8 mouse cellular contexts compared by ENCODE assay signal in the genomic region with DNA sequence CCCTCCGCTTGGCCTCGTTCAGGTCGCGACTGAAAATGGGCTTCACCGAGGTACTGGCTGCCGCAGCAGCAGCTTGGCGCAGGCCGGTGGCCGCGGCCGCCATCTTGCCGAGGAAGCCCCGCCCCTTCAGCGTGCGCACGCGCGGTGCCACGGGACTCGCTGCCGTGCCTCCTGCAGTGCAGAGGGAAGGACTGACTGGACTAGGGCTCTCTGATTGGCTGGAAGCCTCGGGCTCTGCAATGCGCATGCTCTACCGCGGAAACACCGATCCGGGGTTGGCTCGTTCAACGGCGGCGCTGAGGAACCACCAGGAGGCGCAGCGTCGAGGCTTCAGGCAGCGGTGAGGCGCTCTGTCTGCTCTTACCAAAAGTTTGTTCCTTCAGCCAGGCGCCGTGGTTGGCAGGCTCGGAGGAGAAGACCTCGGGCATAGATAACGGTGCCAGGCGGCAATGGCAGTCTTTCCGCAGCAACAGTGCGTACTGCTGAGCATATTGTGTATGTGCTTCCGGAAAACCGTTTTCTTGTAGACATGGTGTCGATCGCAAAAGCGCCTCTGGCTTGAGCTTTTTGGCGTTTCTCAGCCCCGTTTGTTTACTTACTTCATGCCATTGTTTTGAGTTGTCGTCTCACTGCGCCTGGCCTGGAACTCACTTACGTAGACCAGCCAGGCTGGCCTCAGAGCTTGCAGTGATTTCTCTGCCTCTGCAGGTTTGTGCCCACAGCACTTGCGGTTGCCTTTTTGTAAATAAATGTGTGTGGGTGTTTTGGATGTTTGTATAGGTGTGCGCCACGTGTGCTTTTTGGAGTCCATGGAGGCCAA. TPM values are rescaled to one million over a fixed set of nuclear protein-coding genes. Genes with fewer than 3 reads are reported as not detected.
DNase-seq lines count a peak whose midpoint lies in the region; ATAC-seq lines count a peak whose summit lies in the region.

A gene (minus strand): TSS at position 197 of the 820 bp plus-strand sequence.

- peak; percentile 92 for DNase-seq in MEL-GATA-1-ER (ENCODE audit: extremely low read depth, low read depth)
- peak; percentile 97 for DNase-seq in cerebellum, adult 8-10 months
- peak; percentile 98 for DNase-seq in forelimb bud, embryonic 11.5 days (ENCODE audit: low read depth, low spot score)
- DNase-seq in layer of hippocampus, adult 9-10 months (ENCODE audit: low spot score): peak; percentile 86
- DNase-seq in ovary, postnatal 10 days (ENCODE audit: low spot score): peak; percentile 78
- DNase-seq in thymus, postnatal 10 days (ENCODE audit: low spot score in 2 of 2): peak; percentile 96 to 99

- H3K4me3 ChIP-seq in lung, embryonic 16.5 days (ENCODE audit: low read length): peak within 1 kb of the TSS; percentile 90

- H3K4me1 ChIP-seq in lung, embryonic 16.5 days (replicated peaks; ENCODE audit: control insufficient read depth, insufficient read depth, low read length): peaks cover 10% of the 10 kb centered on the region

- peak within 1 kb of the TSS; percentile 97 for H3K9ac ChIP-seq in lung, embryonic 16.5 days (ENCODE audit: low read length)

- H3K4me2 ChIP-seq in lung, embryonic 16.5 days (ENCODE audit: low read depth, low read length): peak within 1 kb of the TSS; percentile 81

- H3K27me3 ChIP-seq in lung, embryonic 16.5 days (ENCODE audit: control insufficient read depth, insufficient read depth, low read depth, low read length): no peaks in the 10 kb centered on the region

- ATAC-seq in hematopoietic stem cell, adult 5-6 weeks (replicated peaks in 1 of 2; ENCODE audit: insufficient read depth in 1 of 2, low FRiP score in 2 of 2, low TSS enrichment in 1 of 2, low read depth in 1 of 2, poor library complexity in 2 of 2, severe bottlenecking in 2 of 2): peak; percentile 98 to 99
- peak; percentile 100 for ATAC-seq in lung, embryonic 16.5 days (ENCODE audit: low read depth)

- H3K9me3 ChIP-seq in lung, embryonic 16.5 days (ENCODE audit: control insufficient read depth, low read length): no peaks in the 10 kb centered on the region

- peaks cover 16% of the 10 kb centered on the region for H3K36me3 ChIP-seq in lung, embryonic 16.5 days (ENCODE audit: control insufficient read depth, insufficient read depth, low read length)

- peak within 1 kb of the TSS; percentile 95 for H3K27ac ChIP-seq in lung, embryonic 16.5 days (ENCODE audit: low read length)

- under 1% methylated on average over 57 of the region's 57 CpGs for WGBS in lung, embryonic 16.5 days

RNA-seq across cellular contexts. Expression of the gene that starts here (rescaled TPM):
- 90.5 and 185 TPM in 2 replicates for total RNA-seq in hematopoietic stem cell, adult 5-6 weeks (2017)
- 313 and 340 TPM in 2 replicates for polyA plus RNA-seq in lung, embryonic 16.5 days (2015; fragmentation: Nextera tagmentation; extraction: Ambion mirVana)

Comparison
In these comparisons a context has a peak if more than half of its experiments do, and no peak if none do; other contexts are left out.
1. Peak in every context shown above with its lines: DNase-seq, ATAC-seq, H3K4me3 ChIP-seq and H3K27ac ChIP-seq.